Mouse (Mus musculus) mammary gland, adult 2 months (tissue): ENCODE results near the gene Hfe2. TPM values are rescaled to one million over a fixed set of nuclear protein-coding genes. Genes with fewer than 3 reads are reported as not detected.

Experiments
- polyA plus RNA-seq: library from polyadenylated mRNA; depleted of rRNA; stranded (reverse); fragments of >200 nt; gene quantifications from 2 replicates; pipeline ENCODE4 v1.2.3, GENCODE M21; 2012; ENCODE audit warnings: low replicate concordance; rRNA removed

Hfe2 gene
- polyA plus RNA-seq: 0.68 and 132 TPM in 2 replicates

GRCm38 (mm10) chr3:96524914-96525313 lies at the start of gene Hfe2:
Hfe2 (plus strand) TSS chr3:96525172.

GRCm38 (mm10) chr3:96557694-96558093 lies 32.7 kb downstream of the Hfe2 start, which contains the start of gene Txnip:
Txnip (plus strand) TSS chr3:96557957.

GRCm38 (mm10) chr3:96576690-96577541 lies 51.9 kb downstream of the Hfe2 start, which contains the start of gene Gm16253:
Gm16253 (plus strand) TSS chr3:96576984.

Other genes with a start within 250 kb of the Hfe2 start
- gene Fcgr1, start 231.2 kb upstream of the Hfe2 start, polyA plus RNA-seq: 4.5 and 11.6 TPM in 2 replicates
- gene BC107364, start 72.9 kb upstream of the Hfe2 start, polyA plus RNA-seq: 0.29 and 0.76 TPM in 2 replicates
- 685 and 1,326 TPM in 2 replicates for gene Txnip, start 32.8 kb downstream of the Hfe2 start, polyA plus RNA-seq
- gene Gm16253, start 51.8 kb downstream of the Hfe2 start, polyA plus RNA-seq: not detected in 2 replicates
- 17.5 and 21.4 TPM in 2 replicates for gene Polr3gl, start 69.0 kb downstream of the Hfe2 start, polyA plus RNA-seq
- 0.49 and 0.62 TPM in 2 replicates for gene Ankrd34a, start 71.5 kb downstream of the Hfe2 start, polyA plus RNA-seq
- 19.1 and 35.6 TPM in 2 replicates for gene Lix1l, start 76.0 kb downstream of the Hfe2 start, polyA plus RNA-seq
- gene Rbm8a, start 104.8 kb downstream of the Hfe2 start, polyA plus RNA-seq: 3.5 and 7.0 TPM in 2 replicates
- 28.7 and 53.0 TPM in 2 replicates for gene Pex11b, start 110.2 kb downstream of the Hfe2 start, polyA plus RNA-seq
- gene Gm42957, start 110.3 kb downstream of the Hfe2 start, polyA plus RNA-seq: 0.10 and 0.43 TPM in 2 replicates
- gene Itga10, start 120.4 kb downstream of the Hfe2 start, polyA plus RNA-seq: 1.2 and 3.6 TPM in 2 replicates
- 1.3 and 2.9 TPM in 2 replicates for gene Ankrd35, start 145.0 kb downstream of the Hfe2 start, polyA plus RNA-seq
- 48.5 and 50.7 TPM in 2 replicates for gene Pias3, start 171.2 kb downstream of the Hfe2 start, polyA plus RNA-seq
- gene Nudt17, start 183.4 kb downstream of the Hfe2 start, polyA plus RNA-seq: 12.9 and 18.1 TPM in 2 replicates
- 26.8 and 36.6 TPM in 2 replicates for gene Polr3c, start 202.5 kb downstream of the Hfe2 start, polyA plus RNA-seq
- 16.1 and 27.1 TPM in 2 replicates for gene Rnf115, start 202.5 kb downstream of the Hfe2 start, polyA plus RNA-seq